Mouse (Mus musculus) small intestine, adult 2 months (tissue): ENCODE results near the gene G0s2.

Experiments
- CTCF ChIP-seq: fragments of 200-500 bp; IDR thresholded peaks from 2 replicates; pipeline ENCODE4 v1.5.1; 2012; ENCODE audit warnings: low read depth, mild to moderate bottlenecking, control low read depth, inconsistent platforms, low read length, moderate library complexity, mixed read lengths; ENCODE audit not compliant: insufficient replicate concordance, insufficient read length; ENCODE audit errors: extremely low read depth
- POLR2A ChIP-seq: fragments of 200-500 bp; IDR thresholded peaks from 2 replicates; pipeline ENCODE4 v1.6.1; 2012; ENCODE audit warnings: low read depth, mild to moderate bottlenecking, control low read depth, inconsistent platforms, low read length, moderate library complexity

GRCm38 (mm10) chr1:193250026-193250425 is 23.0 kb downstream of the G0s2 start:
- TF ChIP-seq POLR2A, result no peak
- TF ChIP-seq CTCF, result no peak
